Mouse (Mus musculus): ENCODE data around the gene Plxna2. TPM values are rescaled to one million over a fixed set of nuclear protein-coding genes. Genes with fewer than 3 reads are reported as not detected.

The Plxna2 gene
- polyA plus RNA-seq, 1 experiment from 2014 or later, result 24.2 TPM

GRCm38 (mm10) chr1:194797843-194798242 is 179.8 kb downstream of the Plxna2 start:
- WGBS, result 100% methylated on average over 1 of the region's 1 CpGs
- ATAC-seq, result no peak
- no peaks in the 10 kb centered on the region; the same call in 1 of the 2 replicates for H3K4me1 ChIP-seq (ENCODE audit: control insufficient read depth, insufficient read depth, low read depth, low read length)
- no peaks in the 10 kb centered on the region for H3K27me3 ChIP-seq (replicated peaks; ENCODE audit: control insufficient read depth, insufficient read depth, low read length)
- H3K27ac ChIP-seq (ENCODE audit: low read depth, low read length), result no peak overlapping the region
- H3K36me3 ChIP-seq (ENCODE audit: control insufficient read depth, insufficient read depth, low read length), result peaks cover 42% of the 10 kb centered on the region
- no peak overlapping the region for H3K4me3 ChIP-seq (ENCODE audit: low read length)
- H3K4me2 ChIP-seq (ENCODE audit: low read length), result no peak overlapping the region
- no peaks in the 10 kb centered on the region for H3K9me3 ChIP-seq (ENCODE audit: control insufficient read depth, low read length)
- no peak overlapping the region for H3K9ac ChIP-seq (ENCODE audit: low read depth, low read length)

- Histone ChIP-seq H3K9ac (ENCODE audit: low read depth, low read length) (no peak overlapping the region), H3K4me1 (ENCODE audit: control insufficient read depth, insufficient read depth, low read depth, low read length) (no peaks in the 10 kb centered on the region), H3K27me3 (replicated peaks; ENCODE audit: control insufficient read depth, insufficient read depth, low read length) (no peaks in the 10 kb centered on the region), H3K4me2 (ENCODE audit: low read length) (no peak overlapping the region), H3K36me3 (ENCODE audit: control insufficient read depth, insufficient read depth, low read length) (peaks cover 40% of the 10 kb centered on the region), H3K9me3 (ENCODE audit: control insufficient read depth, low read length) (no peaks in the 10 kb centered on the region), H3K27ac (ENCODE audit: low read depth, low read length) (no peak overlapping the region), H3K4me3 (ENCODE audit: low read length) (no peak overlapping the region)
- ATAC-seq, result no peak
Measured at GRCm38 (mm10) chr1:194798511-194798910, 180.5 kb downstream of the Plxna2 start.

DNA sequence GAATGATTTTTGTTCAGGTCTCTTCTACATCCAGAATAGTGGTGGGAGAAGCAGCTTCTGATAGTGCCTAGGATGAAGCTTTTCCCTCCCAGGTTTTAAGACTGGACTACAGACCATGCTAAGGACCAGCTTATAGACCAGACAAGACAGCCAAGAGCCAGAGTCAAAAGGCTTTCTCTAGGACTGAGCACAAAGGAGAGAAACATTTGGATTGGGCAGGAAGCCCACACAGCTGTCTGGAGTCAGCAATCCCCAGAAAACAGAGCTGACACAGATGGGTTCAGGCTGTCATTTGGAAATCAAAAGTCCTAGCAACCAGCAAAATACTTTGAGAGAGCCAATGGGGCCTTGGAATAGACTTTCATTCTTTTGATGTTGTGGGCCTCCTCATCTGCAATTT is 190.2 kb downstream of the Plxna2 start:
- no peak for ATAC-seq
- Histone ChIP-seq H3K9ac (ENCODE audit: low read depth, low read length) (no peak overlapping the region), H3K27ac (ENCODE audit: low read depth, low read length) (no peak overlapping the region), H3K36me3 (ENCODE audit: control insufficient read depth, insufficient read depth, low read length) (peaks cover 40% of the 10 kb centered on the region), H3K27me3 (replicated peaks; ENCODE audit: control insufficient read depth, insufficient read depth, low read length) (no peaks in the 10 kb centered on the region), H3K4me3 (ENCODE audit: low read length) (no peak overlapping the region), H3K4me2 (ENCODE audit: low read length) (no peak overlapping the region), H3K9me3 (ENCODE audit: control insufficient read depth, low read length) (no peaks in the 10 kb centered on the region), H3K4me1 (ENCODE audit: control insufficient read depth, insufficient read depth, low read depth, low read length) (no peaks in the 10 kb centered on the region)

DNA sequence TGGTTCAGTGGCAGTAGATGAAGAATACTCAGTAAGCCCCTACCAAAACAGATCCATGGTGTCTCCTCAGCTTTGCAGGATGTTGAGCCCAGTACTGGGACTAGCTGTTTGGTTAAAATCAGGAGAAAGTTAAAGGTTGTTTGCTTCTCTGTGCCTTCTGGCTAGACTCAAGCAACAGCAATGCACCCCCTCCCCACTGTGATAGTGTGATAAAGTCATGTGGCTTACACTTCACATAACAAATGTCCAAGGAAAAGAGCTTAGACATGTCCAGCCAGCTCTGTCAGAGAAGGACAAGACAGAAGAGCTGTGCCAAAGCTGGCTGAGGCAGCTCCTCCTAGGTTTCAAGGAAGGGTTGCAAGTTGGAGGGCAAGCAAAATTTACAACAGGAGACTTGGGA is 190.7 kb downstream of the Plxna2 start:
- no peaks in the 10 kb centered on the region for H3K27me3 ChIP-seq (replicated peaks; ENCODE audit: control insufficient read depth, insufficient read depth, low read length)
- peaks cover 40% of the 10 kb centered on the region for H3K36me3 ChIP-seq (ENCODE audit: control insufficient read depth, insufficient read depth, low read length)
- H3K9ac ChIP-seq (ENCODE audit: low read depth, low read length), result no peak overlapping the region
- no peak overlapping the region for H3K4me3 ChIP-seq (ENCODE audit: low read length)
- no peak overlapping the region for H3K4me2 ChIP-seq (ENCODE audit: low read length)
- no peak for ATAC-seq
- no peaks in the 10 kb centered on the region for H3K4me1 ChIP-seq (ENCODE audit: control insufficient read depth, insufficient read depth, low read depth, low read length)
- H3K9me3 ChIP-seq (ENCODE audit: control insufficient read depth, low read length), result no peaks in the 10 kb centered on the region
- no peak overlapping the region for H3K27ac ChIP-seq (ENCODE audit: low read depth, low read length)

DNA sequence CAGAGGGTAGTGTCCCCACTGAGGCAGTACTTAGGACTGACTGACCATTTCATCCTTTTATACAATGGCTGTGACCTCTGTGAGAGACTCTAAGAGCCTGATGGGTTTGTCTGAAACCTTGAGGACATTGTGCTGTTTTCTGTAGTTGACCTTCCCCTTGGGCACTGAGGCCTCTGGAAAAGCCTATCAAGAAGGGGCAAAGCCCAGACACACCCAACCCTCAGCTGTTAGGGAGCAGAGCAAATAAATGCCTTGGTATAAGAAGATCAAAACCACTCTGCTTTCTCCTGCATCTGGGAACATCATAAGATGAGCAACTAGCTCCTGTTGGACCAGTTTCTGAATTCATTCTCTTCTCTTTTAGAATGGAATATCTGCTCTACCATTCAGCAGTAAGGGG is 191.6 kb downstream of the Plxna2 start:
- H3K4me3 ChIP-seq (ENCODE audit: low read length), result no peak overlapping the region
- ATAC-seq, result no peak
- H3K9me3 ChIP-seq (ENCODE audit: control insufficient read depth, low read length), result no peaks in the 10 kb centered on the region
- peaks cover 38% of the 10 kb centered on the region for H3K36me3 ChIP-seq (ENCODE audit: control insufficient read depth, insufficient read depth, low read length)
- H3K9ac ChIP-seq (ENCODE audit: low read depth, low read length), result no peak overlapping the region
- H3K4me2 ChIP-seq (ENCODE audit: low read length), result no peak overlapping the region
- no peaks in the 10 kb centered on the region for H3K4me1 ChIP-seq (ENCODE audit: control insufficient read depth, insufficient read depth, low read depth, low read length)
- H3K27me3 ChIP-seq (replicated peaks; ENCODE audit: control insufficient read depth, insufficient read depth, low read length), result no peaks in the 10 kb centered on the region
- no peak overlapping the region for H3K27ac ChIP-seq (ENCODE audit: low read depth, low read length)

DNA sequence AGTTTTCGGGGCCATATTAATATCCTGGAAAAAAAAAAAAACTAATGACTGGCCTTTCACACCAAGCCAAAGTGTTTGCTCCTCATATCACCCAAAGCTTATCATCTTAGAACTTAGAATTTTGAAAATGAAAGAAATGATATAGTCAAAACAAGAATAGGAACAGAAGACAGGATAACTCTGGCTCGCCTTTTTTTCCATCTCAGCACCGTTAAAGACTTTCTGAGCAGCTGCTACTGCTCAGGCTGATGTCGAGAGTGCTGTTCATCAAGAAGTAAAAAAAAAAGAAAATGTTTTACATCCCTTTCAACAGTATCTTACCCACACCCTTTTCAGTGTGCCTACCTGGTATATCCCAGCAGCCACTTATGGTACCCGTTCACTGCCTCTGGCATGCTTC is 196.2 kb downstream of the Plxna2 start:
- no peak overlapping the region for H3K9ac ChIP-seq (ENCODE audit: low read depth, low read length)
- 91% methylated on average over 5 of the region's 5 CpGs for WGBS
- H3K4me3 ChIP-seq (ENCODE audit: low read length), result no peak overlapping the region
- no peaks in the 10 kb centered on the region; the same call in 1 of the 2 replicates for H3K4me1 ChIP-seq (ENCODE audit: control insufficient read depth, insufficient read depth, low read depth, low read length)
- peaks cover 21% of the 10 kb centered on the region for H3K36me3 ChIP-seq (ENCODE audit: control insufficient read depth, insufficient read depth, low read length)
- H3K27ac ChIP-seq (ENCODE audit: low read depth, low read length), result no peak overlapping the region
- no peaks in the 10 kb centered on the region for H3K9me3 ChIP-seq (ENCODE audit: control insufficient read depth, low read length)
- no peak for ATAC-seq
- H3K4me2 ChIP-seq (ENCODE audit: low read length), result no peak overlapping the region
- H3K27me3 ChIP-seq (replicated peaks; ENCODE audit: control insufficient read depth, insufficient read depth, low read length), result no peaks in the 10 kb centered on the region

- Histone ChIP-seq H3K4me2 (ENCODE audit: low read length) (no peak overlapping the region), H3K9ac (ENCODE audit: low read depth, low read length) (no peak overlapping the region), H3K4me3 (ENCODE audit: low read length) (no peak overlapping the region), H3K27me3 (replicated peaks; ENCODE audit: control insufficient read depth, insufficient read depth, low read length) (no peaks in the 10 kb centered on the region), H3K27ac (ENCODE audit: low read depth, low read length) (no peak overlapping the region), H3K36me3 (ENCODE audit: control insufficient read depth, insufficient read depth, low read length) (peaks cover 15% of the 10 kb centered on the region), H3K9me3 (ENCODE audit: control insufficient read depth, low read length) (no peaks in the 10 kb centered on the region), H3K4me1 (ENCODE audit: control insufficient read depth, insufficient read depth, low read depth, low read length) (no peaks in the 10 kb centered on the region; the same call in 1 of the 2 replicates)
- WGBS, result 48% methylated on average over 1 of the region's 1 CpGs
- ATAC-seq, result peak; percentile 52; the same call in 1 of the 2 replicates
Measured at GRCm38 (mm10) chr1:194815547-194815946, 197.5 kb downstream of the Plxna2 start.

DNA sequence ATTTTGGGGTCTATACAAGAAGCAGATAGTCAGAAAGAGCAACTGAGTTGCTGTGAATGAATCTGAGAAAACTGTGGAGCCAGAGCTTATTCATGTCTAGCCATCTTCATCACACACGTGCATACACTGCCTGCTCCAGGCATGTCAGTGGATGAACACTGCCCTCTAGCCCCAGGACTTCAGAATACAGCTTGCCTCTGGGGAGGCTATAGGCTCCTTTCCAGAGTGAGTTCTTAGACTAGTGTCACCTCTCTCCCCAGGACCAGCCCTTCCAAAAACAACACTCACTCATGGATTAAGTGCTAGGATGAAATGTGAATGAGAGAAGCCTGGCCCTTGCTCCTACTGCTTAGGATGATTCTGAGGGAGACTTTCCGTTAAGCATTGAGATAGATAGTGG is 198.9 kb downstream of the Plxna2 start:
- Histone ChIP-seq H3K9ac (ENCODE audit: low read depth, low read length) (no peak overlapping the region), H3K27me3 (replicated peaks; ENCODE audit: control insufficient read depth, insufficient read depth, low read length) (no peaks in the 10 kb centered on the region), H3K9me3 (ENCODE audit: control insufficient read depth, low read length) (no peaks in the 10 kb centered on the region), H3K27ac (ENCODE audit: low read depth, low read length) (no peak overlapping the region), H3K36me3 (ENCODE audit: control insufficient read depth, insufficient read depth, low read length) (peaks cover 10% of the 10 kb centered on the region), H3K4me3 (ENCODE audit: low read length) (no peak overlapping the region), H3K4me2 (ENCODE audit: low read length) (no peak overlapping the region), H3K4me1 (ENCODE audit: control insufficient read depth, insufficient read depth, low read depth, low read length) (no peaks in the 10 kb centered on the region; the same call in 1 of the 2 replicates)
- WGBS, result 28% methylated on average over 2 of the region's 2 CpGs
- ATAC-seq, result peak; percentile 93

DNA sequence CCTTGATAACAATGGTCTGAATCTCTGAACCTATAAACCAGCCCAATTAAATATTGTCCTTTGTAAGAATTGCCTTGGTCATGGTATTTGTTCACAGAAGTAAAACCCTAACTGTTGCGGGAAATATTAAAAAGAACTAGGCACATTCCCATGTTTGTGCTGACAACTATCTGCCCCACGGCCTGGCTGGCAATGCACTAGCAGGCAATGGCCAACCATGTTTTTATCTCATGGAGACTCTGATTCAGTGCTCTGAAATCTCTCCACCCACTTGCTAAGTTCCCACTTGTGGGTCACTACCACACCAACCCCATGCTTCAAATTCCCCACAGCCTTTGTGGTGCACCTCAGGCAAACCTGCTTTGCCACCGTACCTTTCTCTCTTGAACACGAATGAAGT is 202.9 kb downstream of the Plxna2 start:
- ATAC-seq, result no peak
- Histone ChIP-seq H3K27me3 (replicated peaks; ENCODE audit: control insufficient read depth, insufficient read depth, low read length) (no peaks in the 10 kb centered on the region), H3K27ac (ENCODE audit: low read depth, low read length) (no peak overlapping the region), H3K36me3 (ENCODE audit: control insufficient read depth, insufficient read depth, low read length) (no peaks in the 10 kb centered on the region), H3K4me2 (ENCODE audit: low read length) (no peak overlapping the region), H3K4me3 (ENCODE audit: low read length) (no peak overlapping the region), H3K9ac (ENCODE audit: low read depth, low read length) (no peak overlapping the region), H3K9me3 (ENCODE audit: control insufficient read depth, low read length) (no peaks in the 10 kb centered on the region), H3K4me1 (ENCODE audit: control insufficient read depth, insufficient read depth, low read depth, low read length) (no peaks in the 10 kb centered on the region)
- 81% methylated on average over 4 of the region's 4 CpGs for WGBS

DNA sequence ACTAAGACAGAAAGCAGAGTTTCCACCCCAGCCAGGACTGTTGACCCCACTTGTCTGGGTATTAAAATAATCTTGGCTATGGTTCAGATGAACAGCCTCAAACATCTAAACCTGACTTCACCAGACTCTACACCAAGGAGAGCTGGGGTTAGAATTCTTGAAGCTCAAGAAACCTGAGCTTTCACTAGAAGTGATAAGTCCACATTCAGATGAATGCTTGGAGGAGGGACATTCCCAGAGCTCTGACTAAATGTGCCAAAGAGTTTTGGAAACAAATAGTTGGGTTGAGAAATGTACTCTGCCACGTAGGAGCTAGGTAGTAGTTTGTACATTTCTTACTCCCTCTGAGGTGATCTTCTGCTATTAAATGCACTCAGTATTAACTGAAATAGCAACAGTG is 203.7 kb downstream of the Plxna2 start:
- H3K4me2 ChIP-seq (ENCODE audit: low read length), result no peak overlapping the region
- no peaks in the 10 kb centered on the region for H3K4me1 ChIP-seq (ENCODE audit: control insufficient read depth, insufficient read depth, low read depth, low read length)
- H3K9ac ChIP-seq (ENCODE audit: low read depth, low read length), result no peak overlapping the region
- no peaks in the 10 kb centered on the region for H3K9me3 ChIP-seq (ENCODE audit: control insufficient read depth, low read length)
- whole genome bisulfite sequencing, result 84% methylated on average over 1 of the region's 1 CpGs
- H3K4me3 ChIP-seq (ENCODE audit: low read length), result no peak overlapping the region
- no peak for ATAC-seq
- H3K27me3 ChIP-seq (replicated peaks; ENCODE audit: control insufficient read depth, insufficient read depth, low read length), result no peaks in the 10 kb centered on the region
- H3K36me3 ChIP-seq (ENCODE audit: control insufficient read depth, insufficient read depth, low read length), result no peaks in the 10 kb centered on the region
- H3K27ac ChIP-seq (ENCODE audit: low read depth, low read length), result no peak overlapping the region

All from hindbrain, embryonic 16.5 days (tissue).